Mouse (Mus musculus): ENCODE results near the gene C530008M17Rik.
A peak's percentile ranks its signal among the peaks of the same experiment; 100 is the strongest.

Gene C530008M17Rik

DNA sequence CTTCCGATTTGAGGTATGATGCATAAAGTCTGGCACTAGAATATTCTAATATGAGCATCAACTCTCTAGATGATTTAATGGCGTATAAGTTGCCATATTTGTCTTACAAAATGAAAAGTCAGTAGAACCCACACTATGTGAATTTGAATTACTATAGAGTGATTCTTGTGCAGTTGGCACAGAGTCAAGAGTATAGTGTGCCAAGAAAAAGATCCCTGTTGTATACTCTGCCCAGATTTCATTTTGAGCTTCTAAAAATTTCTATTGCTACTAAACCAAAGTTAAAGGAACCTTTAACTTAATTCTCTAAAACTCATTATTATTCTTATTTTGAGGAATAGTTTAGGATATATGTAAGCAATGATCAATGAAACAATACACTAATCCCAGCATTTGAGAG lies at the start of gene C530008M17Rik:
Gene C530008M17Rik, plus strand, starts transcription at position 301 of the 400 bp plus-strand sequence.
- no peak for DNase-seq (ENCODE audit: low spot score in 2 of 2)

DNA sequence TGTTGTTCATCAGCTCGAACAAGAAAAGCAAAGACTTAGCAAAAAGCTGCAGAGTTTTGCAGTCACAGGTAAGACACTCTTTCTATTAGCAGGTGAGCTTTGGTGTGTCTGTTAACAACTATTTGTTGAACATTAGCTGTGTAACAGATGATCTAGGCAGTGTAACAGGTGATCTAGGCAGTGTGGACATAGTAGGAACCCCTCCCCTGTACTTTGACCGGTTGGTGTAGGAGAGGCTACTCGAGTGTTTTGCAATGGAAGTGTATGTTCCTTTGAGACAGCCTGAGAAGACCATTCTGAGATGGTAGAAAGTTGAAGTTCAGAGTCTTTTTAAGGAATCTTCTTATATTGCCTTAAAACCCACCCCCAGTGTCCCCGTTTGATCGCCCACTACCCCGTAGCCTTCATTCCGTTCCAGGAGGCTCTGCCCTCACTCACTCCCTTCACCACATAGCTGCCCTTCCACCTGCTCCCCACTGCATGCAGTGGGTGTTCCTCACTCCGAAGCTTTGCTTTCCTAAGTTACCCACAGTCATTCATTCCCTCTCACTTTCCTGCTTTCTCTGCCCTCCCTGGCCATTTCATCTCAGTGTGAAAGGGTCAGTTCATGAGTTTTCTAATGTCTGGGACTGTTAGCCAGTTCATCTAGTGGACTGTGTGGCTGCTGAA lies 46.5 kb upstream of the C530008M17Rik start:
- DNase-seq (ENCODE audit: low spot score in 2 of 2): no peak

DNA sequence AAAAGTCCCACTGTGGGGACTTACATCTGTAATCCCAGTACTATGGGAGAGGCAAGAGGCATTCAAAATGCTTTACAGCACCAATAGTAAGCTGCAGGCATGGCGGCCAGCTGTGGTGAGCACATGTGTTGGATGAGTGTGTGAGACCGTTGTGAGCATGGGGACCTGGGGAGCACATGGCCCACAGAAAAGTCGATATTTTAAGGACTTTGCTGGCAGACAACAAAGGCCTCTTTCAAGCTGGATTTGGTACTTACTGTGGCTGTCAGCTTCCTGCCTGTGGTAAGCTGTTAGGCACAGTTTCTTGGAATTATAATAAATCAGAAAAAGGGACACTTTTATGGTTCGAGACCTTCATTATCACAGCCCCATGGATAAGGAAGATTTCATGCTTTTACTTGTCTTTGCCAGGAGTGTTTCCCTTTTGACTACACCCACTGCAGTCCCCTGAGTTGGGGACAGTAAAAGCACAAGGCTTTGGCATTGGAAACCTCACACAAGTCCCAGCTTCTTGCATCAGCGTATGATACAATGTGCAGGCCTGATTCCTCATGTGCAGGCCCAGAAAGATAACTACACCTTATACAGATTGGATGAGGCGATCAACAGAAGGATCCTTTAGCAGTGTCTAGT lies 43.3 kb upstream of the C530008M17Rik start:
- DNase-seq (ENCODE audit: low spot score in 2 of 2): no peak

DNA sequence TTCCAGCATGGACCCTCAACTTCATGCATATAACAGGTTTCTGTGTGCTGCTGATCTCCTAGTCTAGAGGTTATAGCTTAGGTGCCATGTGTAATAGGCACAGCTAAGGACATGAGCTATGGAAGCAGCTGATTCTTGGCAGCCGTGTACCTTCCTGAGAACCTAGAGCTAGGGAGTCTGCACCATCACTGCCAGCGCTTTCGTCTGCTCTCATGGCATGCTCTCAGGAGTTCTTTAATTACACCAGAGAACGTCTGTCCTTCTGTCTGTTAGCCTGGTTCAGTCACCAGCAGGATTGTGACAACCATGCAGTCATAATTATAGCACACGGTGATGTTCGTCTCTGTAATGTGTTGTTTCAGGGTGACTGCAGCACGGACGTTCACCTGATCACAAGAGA lies 41.0 kb upstream of the C530008M17Rik start:
- DNase-seq (ENCODE audit: low spot score in 2 of 2): no peak

DNA sequence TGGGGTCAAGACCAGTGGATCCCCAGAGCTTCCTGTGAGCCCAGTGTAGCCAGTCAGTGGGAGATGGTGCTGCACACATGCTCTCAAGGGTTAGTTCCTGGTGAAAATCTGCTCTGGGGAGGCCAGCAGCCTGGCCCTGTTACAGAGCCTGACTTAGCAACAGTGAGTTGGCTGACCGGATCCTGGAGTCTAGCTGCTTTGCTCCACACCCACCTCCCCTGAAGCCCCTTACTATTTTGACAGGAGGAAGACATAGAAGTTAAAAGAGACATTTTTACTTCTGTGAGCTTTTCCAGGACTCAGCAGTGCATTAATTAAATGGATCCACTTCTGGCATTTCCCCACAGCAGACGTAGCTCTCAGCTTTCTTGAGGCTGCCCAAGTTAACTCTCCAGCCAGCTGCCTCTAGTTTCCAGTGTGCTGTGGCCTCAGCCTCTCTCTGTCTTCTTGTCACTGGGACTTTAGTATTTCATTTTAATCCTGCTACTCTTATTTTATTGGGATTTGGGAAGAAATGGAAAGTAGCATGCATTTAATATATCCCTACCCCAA lies 40.0 kb upstream of the C530008M17Rik start:
- no peak for DNase-seq (ENCODE audit: low spot score in 2 of 2)

DNA sequence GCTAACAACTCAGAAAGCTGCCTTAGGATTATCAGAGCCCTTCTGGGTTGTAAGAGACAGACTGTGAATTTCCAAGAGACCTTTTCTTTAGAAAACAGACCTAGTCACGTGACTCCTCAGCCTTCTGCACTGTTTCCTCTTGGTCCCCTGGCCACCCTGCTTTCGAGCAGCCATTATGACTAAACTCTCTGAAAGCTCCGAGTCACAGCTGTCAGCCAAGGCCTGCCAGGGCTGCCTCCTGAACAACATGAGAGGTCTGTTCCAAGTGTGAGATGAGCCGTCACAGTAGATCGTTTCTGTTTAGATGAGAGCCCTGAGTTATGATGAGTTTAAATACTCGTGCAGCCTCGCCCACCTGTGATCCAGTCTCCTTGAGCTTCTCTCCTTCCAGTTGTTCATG lies 37.6 kb upstream of the C530008M17Rik start:
- no peak for DNase-seq (ENCODE audit: low spot score in 2 of 2)

DNA sequence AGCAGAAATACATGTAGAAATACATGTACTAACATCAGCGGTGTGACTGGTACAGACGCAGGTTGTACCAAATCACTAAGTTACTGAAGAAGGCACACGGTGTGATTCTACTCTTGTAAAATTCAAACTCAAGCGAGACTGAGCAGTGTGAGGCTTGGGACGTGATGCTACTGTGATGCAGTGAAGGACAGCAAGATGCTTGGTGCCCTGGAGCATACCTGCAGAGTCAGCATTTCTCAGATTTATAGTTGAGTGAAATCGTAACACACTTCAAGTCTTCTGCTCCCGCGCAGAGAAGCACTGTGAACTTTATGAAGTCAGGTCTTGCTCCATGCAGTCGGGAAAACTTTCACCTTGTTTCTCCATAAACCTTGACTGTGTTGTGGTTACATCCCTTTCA lies 32.6 kb upstream of the C530008M17Rik start:
- no peak for DNase-seq (ENCODE audit: low spot score in 2 of 2)

DNA sequence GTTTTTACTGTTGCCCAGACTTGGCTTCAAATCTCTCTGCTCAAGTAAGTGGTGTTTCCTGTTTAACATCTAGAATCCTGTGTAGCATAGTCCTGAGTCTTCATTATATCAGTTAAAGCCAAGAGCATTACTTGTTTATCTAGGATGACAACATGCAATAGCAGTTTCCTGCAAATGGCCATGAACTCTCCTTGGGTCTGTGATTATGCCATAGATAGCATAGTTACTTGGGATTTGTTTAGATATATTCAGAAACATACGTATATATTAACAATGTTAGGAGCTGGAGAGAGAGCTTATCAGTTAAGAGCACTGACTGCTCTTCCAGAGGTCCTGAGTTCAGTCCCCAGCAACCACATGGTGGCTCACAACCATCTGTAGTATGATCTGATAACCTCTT lies 28.5 kb upstream of the C530008M17Rik start:
- DNase-seq (ENCODE audit: low spot score in 2 of 2): no peak

DNA sequence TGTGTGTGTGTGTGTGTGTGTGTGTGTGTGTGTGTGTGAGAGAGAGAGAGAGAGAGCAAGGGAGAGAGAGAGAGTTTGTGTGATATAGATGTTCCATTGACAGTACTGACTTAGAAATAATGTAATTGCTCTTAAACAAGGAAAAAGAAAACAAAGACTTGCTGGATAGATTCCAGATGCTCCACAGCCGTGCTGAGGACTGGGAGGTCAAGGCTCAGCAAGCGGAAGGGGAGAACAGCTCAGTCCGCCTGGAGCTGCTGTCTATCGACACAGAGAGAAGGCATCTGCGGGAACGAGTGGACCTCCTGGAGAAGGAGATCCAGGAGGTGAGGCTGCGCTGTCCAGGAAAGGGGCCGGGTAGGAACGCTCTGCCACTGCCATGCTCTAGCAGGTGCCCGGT lies 22.3 kb upstream of the C530008M17Rik start:
- DNase-seq (ENCODE audit: low spot score in 2 of 2): no peak

DNA sequence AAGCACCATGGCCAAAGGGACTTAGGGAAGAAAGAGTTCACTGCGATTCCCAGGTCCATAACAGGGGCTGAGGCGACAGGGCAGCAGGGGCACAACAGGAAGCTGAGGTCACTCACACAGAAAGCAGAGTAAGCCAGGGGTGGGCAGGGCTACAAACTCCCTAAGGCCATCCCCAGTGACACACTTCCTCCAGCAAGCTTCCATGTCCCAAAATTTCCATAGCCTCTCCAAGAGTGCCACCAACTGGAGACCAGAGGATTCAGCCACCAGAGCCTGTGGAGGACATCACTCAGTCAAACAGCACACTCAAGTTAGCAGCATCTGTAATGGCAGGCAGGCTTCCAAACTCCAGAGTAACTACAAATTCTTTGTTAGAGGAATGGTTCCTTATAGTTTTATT lies 20.7 kb upstream of the C530008M17Rik start:
- no peak for DNase-seq (ENCODE audit: low spot score in 2 of 2)

DNA sequence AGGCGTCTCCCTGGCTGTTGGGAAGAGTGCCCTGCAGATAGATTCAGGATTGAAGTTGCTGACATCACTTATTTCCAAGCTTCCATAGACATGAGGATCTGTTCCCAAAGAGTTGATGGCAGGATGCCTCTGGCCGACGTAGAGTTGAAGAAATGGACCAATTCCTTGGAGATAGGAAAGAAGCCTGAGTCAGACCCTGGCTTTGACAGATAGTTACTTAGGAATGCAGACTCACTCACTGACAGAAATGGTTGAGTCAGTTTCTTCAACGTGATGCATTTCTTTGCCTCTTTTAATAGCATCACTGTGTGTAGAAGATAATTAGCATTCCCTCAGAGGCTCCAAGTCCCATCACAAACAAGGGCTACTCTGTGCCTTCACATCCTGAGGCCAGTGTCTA lies 14.2 kb upstream of the C530008M17Rik start:
- no peak for DNase-seq (ENCODE audit: low spot score in 2 of 2)

DNA sequence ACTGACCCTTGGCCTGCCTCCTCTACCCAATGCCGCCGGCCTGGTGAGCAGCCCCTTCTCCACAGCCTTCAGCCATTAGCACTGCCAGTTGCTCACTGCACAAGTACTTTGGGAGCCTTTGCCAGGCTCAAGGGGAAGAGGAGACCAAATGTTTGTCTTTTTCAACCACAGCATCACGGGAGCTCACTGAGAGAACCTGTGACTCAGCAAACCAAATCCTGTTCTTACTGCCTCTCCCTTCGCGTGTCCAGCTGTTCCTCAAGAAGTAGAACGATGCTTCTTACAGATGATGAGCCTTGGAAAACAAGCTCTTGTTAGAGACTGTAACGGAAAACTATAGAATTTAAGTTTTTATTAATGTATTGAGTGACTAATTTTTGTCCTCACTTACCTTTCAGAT lies 12.1 kb upstream of the C530008M17Rik start:
- no peak for DNase-seq (ENCODE audit: low spot score in 2 of 2)

DNA sequence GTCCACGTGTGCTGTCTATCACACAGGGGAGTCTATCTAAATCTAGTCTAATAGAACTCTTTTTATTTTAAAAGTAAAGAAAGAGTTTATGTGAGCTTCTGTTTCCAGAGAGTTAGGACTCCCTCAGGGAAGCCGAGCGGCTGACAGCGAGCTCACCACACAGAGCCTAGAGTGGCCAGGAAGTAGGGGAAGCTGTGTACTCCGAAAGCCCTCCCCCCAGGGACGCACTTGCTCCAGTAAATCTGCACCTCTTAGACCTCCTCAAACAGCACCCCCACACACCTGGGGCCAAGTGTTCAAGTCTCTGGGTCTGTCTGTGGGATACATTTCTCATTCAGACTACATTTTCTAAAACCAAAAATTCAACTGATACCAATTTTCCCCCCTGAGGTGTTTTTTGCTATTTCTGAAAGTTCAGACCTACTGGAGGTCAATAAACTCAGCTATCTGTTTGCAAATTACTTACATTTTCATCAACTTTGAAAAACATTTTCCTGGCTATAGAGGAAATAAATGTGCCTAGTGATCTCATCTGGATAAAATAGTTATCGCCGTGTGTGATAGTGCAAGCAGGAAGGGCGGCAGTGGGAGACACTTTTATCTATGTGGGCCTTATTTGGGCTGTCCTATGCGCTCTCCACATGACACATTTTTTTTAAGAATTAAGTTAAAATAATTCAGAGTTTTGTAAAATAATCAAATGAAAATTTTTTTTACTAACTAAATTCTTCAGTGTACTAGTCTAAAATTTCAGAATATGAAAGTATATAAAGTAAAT lies 11.0 kb upstream of the C530008M17Rik start:
- DNase-seq (ENCODE audit: low spot score in 2 of 2): no peak

DNA sequence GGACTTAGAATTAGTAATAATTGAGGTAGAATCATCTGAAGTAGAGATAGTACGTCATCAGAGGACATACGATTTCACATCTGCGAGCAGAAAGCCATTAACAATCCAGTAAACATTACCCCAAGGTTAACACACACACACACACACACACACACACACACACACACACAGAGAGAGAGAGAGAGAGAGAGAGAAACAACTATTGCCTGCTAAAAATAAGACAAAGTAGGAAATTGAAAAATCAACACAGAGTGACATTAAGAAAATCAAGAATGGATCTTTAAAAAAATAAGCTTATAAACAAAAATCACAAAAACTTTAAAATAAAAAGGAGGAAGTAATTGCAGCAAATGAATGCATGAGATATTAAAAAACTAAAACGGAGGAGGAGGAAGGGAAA lies 6.4 kb upstream of the C530008M17Rik start:
- DNase-seq (ENCODE audit: low spot score in 2 of 2): no peak

DNA sequence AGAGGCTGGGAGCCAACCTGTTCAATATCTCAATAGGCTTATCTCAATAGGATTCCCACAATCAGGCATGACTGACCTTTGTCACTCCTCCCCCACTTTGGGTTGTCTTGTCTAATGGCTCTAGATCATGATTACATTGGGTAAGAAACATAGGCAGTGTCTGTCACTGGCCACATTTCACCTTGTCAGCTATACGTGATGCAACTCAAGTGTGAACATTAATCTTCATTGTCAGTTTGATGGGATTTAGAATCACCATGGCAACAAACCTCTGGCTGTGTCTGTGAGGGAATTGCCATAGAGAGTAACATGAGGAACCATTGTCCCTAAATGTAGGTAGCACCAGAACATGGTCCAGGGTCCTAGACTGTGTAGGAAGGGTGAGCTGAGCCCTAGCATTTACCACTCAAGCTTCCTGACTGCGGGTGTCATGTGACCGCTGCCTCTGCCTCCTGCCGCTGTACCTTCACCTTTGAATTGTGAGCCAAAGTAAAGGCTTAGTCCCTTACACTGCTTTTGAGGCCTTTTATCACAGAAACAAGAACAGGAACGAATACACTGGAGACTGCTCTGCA lies 5.1 kb upstream of the C530008M17Rik start:
- no peak for DNase-seq (ENCODE audit: low spot score in 2 of 2)

DNA sequence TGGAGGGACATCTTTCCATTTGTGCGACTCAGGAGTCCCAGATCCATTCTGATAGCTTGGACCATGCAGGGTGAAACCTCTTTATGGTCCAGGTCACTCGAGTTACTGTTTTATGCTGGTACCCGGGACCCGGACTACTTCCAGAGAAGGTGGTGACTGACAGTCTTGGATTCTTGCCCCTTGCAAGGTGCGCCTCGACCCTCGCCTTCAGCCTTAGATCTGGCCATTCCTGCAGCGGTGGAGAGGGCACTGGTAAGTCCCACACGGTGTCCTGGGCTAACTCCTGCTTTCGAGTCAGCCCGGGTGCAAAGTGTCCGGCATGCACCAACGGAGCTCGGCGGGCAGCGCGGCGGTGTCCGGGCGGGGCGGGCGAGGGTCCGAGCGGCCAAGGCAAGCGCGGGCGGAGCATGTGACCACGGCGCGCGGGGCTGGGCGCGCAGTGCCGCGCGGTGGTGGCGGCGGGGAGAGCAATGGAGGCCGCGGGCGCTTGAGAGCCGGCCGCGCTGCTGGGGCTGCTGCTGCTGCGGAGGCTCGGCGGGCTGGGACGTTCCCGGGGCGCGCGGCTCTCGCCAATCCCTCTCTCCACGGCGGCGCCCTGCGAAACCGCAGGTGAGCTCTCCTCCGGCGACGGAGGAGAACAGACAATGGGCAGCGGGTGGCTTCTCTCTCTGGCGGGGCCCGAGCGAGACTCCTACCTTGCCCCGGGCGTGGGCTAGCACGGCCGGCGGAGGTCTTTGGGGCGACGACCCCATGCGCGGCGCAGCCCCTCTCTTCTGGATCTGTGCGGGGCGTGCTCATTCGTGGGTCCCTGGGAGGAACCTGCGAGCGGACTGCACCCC lies 1.2 kb downstream of the C530008M17Rik start:
- peak; percentile 21 to 55 for DNase-seq (ENCODE audit: low spot score in 2 of 2)

DNA sequence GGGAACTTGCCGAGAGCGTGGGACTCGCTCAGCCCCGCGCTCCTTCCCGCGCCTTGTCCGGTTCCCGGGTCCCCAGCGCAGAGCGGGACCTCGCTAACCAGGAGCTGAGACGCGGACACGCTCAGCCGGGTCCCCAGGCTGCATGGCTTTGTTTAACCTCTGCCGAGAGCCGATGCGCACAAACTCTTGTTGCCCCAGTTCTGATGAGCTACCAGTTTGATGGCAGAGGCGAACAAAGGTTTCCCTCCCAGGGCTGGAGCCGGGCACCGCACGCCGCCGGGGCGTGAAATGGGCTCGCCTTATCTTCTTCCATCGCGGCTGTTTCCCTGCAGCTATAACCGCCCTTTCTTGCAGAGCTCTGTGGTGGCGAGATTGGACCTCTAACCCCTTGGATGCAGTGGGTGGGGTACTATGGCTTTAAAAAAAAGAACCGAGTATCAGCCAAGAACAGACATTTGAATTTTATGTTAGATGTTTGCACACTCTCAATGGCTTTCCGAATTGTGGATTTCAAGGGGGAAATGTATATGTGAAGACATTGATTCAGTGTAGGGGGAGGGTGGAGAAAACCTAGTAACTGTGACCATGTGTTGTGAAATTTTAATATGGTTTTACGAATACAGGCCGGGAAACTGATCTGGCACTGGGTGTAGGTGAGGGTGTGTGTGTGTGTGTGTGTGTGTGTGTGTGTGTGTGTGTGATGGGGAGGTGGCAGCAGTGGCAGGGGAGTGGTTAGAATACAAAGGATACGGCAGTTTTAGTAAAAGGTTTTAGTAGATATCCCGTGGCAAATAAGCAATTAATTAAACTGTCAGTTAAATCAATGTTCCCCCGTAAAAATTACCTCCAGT lies 2.0 kb downstream of the C530008M17Rik start:
- DNase-seq (ENCODE audit: low spot score in 2 of 2): peak in 1 of 2 experiments; percentile 29

DNA sequence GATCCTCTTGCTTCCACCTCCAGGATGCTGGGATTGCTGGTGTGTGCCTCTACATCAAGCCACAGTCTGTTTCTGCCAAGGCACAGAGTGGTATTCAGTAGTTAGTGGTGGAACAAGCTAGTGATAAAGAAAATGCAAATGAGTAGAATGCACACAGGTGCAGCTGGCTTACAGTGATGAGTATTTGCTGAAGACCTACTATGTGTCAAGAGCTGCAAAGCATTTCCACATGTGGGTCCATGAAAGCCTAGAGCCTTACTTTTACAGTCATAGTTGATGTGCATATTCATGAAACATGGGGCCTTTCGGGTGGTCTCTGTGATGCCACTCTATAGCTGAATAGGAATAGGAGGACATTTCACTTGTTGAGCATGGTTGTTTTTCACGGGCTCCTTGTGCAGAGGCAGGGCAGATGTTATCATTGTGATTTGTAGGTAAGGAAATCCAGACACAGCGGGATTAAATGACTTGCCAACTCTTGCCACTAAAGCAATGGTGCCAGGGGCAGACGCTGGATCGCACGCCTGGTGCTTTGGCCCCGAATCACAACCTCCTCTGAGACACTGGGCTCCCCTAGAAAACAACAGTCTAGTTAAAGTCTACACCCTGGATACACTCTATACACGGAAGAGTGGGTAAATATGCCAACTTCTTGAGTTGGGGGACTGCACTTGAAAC lies 3.8 kb downstream of the C530008M17Rik start:
- no peak for DNase-seq (ENCODE audit: low spot score in 2 of 2)

DNA sequence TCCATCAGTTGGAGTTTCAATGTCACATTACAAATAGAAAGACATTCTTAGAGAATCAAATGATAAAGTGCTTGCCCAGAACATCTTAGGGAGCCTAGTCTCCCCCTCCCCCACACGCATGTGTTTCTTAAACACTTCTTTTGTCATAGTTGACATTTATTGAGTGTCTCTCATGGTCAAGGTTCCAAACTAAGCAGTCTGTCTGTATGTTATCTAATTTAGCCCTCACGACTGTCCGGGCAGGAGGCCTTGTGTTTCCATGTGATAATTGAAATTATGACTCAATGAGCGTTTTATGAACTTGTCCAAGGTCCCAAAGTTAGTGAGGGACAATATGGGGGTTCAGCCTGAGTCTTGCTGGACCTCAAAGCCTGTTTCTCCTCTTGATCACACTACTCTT lies 5.0 kb downstream of the C530008M17Rik start:
- DNase-seq (ENCODE audit: low spot score in 2 of 2): no peak

DNA sequence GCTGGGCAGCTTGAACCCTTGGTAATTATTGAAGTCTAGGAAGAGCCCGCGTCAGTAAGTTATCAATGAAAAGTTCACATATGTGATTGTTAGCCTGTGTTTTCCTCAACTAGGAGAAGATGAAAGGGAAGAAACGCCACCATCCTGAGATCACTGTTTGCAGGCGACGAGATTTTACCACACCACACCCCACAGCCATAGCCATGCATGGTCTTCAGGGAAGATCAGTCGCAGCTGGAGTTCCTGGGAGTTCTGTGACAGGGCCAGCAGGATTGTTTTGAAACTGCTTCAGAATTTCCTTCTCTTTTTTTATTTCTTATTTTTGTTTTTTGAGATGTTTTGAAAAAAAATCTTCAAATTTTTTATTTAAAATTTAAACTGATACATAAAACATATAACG lies 8.6 kb downstream of the C530008M17Rik start:
- DNase-seq (ENCODE audit: low spot score in 2 of 2): no peak
